Mouse (Mus musculus) ES-Bruce4 (cell line): ENCODE data around the gene Olfr1065.

ENCODE experiments used
- EP300 ChIP-seq: IDR thresholded peaks from 2 replicates; pipeline ENCODE4 v1.6.1; 2011; ENCODE audit warnings: low read depth, low read length; ENCODE audit not compliant: insufficient read depth
- POLR2A ChIP-seq: IDR thresholded peaks from one replicate; pipeline ENCODE4 v1.8.1; 2011; ENCODE audit warnings: low read length; ENCODE audit not compliant: insufficient read depth

DNA sequence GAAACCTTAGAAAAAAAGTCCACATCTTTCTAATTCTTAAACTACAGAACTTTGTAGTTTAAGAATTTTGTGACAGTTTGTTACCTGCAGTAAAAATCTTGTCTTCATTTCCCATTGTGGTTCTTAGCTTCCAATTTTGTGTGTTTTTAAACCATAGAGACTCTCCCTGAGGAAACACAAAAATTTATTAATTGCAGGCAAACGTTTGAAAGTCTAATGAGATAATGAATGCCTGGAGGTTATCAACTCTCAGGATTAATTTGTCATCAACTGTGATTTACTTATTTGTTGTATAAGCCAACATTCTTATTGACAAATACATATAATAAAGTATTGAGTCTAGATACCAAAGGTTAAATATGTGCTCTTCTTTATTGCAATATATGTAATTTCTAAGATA is 36.9 kb upstream of the Olfr1065 start, which contains the start of gene Olfr228:
- no peak for TF ChIP-seq POLR2A
- no peak for TF ChIP-seq EP300
